Mouse (Mus musculus) midbrain, embryonic 16.5 days (tissue): ENCODE measurements around the gene Frat2. TPM values are rescaled to one million over a fixed set of nuclear protein-coding genes. Genes with fewer than 3 reads are reported as not detected.
"Not testable (repeated sequence)": the region's sequence is repeated elsewhere in the genome, so short reads cannot be mapped to it uniquely, and the experiment has no call there.

Source experiments
- ATAC-seq: fragments of 200-750 bp; cut with Nextera tagmentation; 2 replicates; pipeline ENCODE4 v1.8.0; 2017; ENCODE audit warnings: moderate TSS enrichment
- H3K27ac ChIP-seq: fragments of 300-500 bp; sonication (generic); 2 replicates; pipeline ENCODE4 v1.5.1; 2014; ENCODE audit warnings: mild to moderate bottlenecking, low read length, mixed read lengths
- H3K27me3 ChIP-seq: fragments of 300-500 bp; sonication (generic); 2 replicates; pipeline ENCODE4 v1.6.1; 2014; ENCODE audit warnings: low read depth, low read length, mixed read lengths; ENCODE audit not compliant: control insufficient read depth, insufficient read depth
- H3K36me3 ChIP-seq: fragments of 300-500 bp; sonication (generic); 2 replicates; pipeline ENCODE4 v1.6.1; 2014; ENCODE audit warnings: mild to moderate bottlenecking, low read length, moderate library complexity, mixed read lengths; ENCODE audit not compliant: control insufficient read depth, insufficient read depth
- H3K4me1 ChIP-seq: fragments of 300-500 bp; sonication (generic); 2 replicates; pipeline ENCODE4 v1.6.1; 2014; ENCODE audit warnings: mild to moderate bottlenecking, low read length, mixed read lengths; ENCODE audit not compliant: control insufficient read depth, insufficient read depth
- H3K4me2 ChIP-seq: fragments of 300-500 bp; sonication (generic); 2 replicates; pipeline ENCODE4 v1.6.1; 2014; ENCODE audit warnings: mild to moderate bottlenecking, low read length, mixed read lengths
- H3K4me3 ChIP-seq: fragments of 300-500 bp; sonication (generic); 2 replicates; pipeline ENCODE4 v1.5.1; 2014; ENCODE audit warnings: low read depth, mild to moderate bottlenecking, low read length, moderate library complexity, mixed read lengths
- H3K9ac ChIP-seq: fragments of 300-500 bp; sonication (generic); 2 replicates; pipeline ENCODE4 v1.6.1; 2014; ENCODE audit warnings: low read depth, low read length, mixed read lengths
- H3K9me3 ChIP-seq: fragments of 300-500 bp; sonication (generic); replicated peaks from 2 replicates; pipeline ENCODE4 v1.6.1; 2014; ENCODE audit warnings: mild to moderate bottlenecking, low read length, mixed read lengths; ENCODE audit not compliant: control insufficient read depth, poor library complexity, severe bottlenecking
- WGBS: fragments of 180-500 bp; shearing (Covaris S2); extraction: QIAGEN DNeasy Blood & Tissue Kit; methylation state at CpG from one replicate; pipeline ENCODE4 v1.1.7; 2014; 5-methylcytosine and 5-hydroxymethylcytosine counted together
- polyA plus RNA-seq: library from polyadenylated mRNA; unstranded; fragments of >200 nt; fragmentation: Nextera tagmentation; extraction: Ambion mirVana; gene quantifications from 2 replicates; pipeline ENCODE4 v1.2.1, GENCODE M21; 2015

The Frat2 gene
- polyA plus RNA-seq, 1 experiment from 2014 or later = 5.6 TPM

DNA sequence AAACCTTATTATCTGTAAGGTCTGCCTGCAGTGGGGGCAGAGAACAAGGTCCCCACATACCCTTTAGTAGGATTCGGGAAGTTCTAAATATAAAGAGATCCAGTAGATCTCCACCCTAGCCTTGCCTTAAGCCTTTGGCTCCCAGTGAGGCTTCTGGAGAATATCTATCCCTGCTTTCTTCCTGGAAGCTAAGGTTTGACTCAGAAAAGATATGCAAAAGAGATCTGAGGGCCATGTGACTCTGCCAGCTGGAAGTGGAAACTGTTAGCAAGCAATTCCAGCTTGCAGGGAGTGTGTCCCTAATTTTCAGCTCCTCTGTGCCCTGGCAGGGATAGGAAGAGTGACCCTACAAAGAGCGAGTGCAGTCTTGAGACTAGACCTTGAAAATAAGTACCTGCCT lies 24.4 kb upstream of the Frat2 start:
- Histone ChIP-seq H3K4me2 (no peak overlapping the region), H3K4me3 (no peak overlapping the region), H3K27me3 (no peaks in the 10 kb centered on the region), H3K4me1 (no peaks in the 10 kb centered on the region), H3K27ac (no peak overlapping the region), H3K36me3 (peaks cover 41% of the 10 kb centered on the region), H3K9me3 (no peaks in the 10 kb centered on the region), H3K9ac (no peak overlapping the region)
- 96% methylated on average over 2 of the region's 2 CpGs for WGBS
- ATAC-seq = no peak

DNA sequence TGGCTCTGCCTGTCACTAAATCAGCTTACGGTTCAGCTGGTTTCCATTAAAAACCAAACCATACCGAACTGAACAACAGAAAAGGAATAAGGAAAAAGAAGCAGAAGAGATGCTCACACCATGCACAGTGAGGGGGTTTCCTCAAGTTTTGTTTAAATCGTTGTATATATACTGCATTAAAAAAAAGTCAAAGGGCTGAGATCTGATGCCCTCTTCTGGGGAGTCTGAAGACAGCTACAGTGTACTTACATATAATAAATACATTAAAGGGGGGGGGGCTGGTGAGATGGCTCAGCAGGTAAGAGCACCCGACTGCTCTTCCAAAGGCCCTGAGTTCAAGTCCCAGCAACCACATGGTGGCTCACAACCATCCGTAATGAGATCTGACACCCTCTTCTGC lies 22.0 kb upstream of the Frat2 start:
- H3K27ac ChIP-seq, H3K4me1 ChIP-seq, H3K27me3 ChIP-seq, ATAC-seq, H3K9ac ChIP-seq, H3K4me2 ChIP-seq, H3K4me3 ChIP-seq, H3K9me3 ChIP-seq: not testable (repeated sequence)
- H3K36me3 ChIP-seq = peaks cover 48% of the 10 kb centered on the region
- 87% methylated on average over 5 of the region's 5 CpGs for WGBS

DNA sequence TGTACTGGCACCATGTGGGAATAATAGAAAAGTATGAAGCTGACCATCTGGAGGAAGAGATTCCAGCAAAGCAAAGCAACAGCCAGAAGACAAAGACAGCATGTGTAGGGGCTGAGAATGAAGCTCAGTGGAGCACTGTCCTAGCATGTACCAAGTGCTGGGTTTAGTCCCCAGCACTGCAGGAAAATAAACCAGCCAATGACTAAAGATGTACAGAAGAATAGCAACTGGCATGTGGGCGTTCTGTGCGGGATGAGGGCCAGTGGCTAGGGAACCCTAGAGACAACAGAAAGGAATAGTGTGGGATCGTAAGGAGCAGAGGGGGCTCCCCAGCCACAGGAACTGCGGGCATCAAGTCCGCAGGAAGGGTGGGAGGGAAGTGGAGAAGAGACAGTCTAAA lies 21.4 kb upstream of the Frat2 start:
- no peak overlapping the region for H3K9ac ChIP-seq
- H3K36me3 ChIP-seq = peaks cover 45% of the 10 kb centered on the region
- no peak overlapping the region for H3K4me2 ChIP-seq
- no peak overlapping the region for H3K27ac ChIP-seq
- no peaks in the 10 kb centered on the region for H3K9me3 ChIP-seq
- no peaks in the 10 kb centered on the region for H3K27me3 ChIP-seq
- H3K4me1 ChIP-seq = no peaks in the 10 kb centered on the region
- ATAC-seq = no peak
- 95% methylated on average over 5 of the region's 5 CpGs for WGBS
- no peak overlapping the region for H3K4me3 ChIP-seq

DNA sequence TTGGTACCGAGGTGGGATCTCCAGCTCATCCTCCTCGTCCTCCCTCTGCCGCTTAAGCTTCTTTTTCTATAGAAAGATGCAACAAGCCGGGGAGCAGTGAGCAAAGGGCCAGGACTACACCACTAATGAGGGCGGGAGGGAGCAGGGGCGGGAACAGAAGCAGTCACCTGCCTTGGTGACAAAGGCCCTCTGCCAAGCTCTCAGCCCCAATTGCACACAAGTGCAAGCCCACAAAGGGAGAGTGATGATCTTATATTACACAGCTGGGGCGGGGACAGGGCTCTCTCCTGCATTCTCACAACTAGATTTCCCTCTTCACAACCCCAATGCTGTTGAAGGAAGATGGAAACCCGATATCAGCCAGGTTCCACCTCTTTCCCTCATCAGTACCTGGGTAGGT lies 18.8 kb upstream of the Frat2 start:
- Histone ChIP-seq H3K4me3 (no peak overlapping the region), H3K27me3 (no peaks in the 10 kb centered on the region), H3K36me3 (peaks cover 47% of the 10 kb centered on the region), H3K9ac (no peak overlapping the region), H3K9me3 (no peaks in the 10 kb centered on the region), H3K27ac (no peak overlapping the region), H3K4me2 (no peak overlapping the region), H3K4me1 (no peaks in the 10 kb centered on the region)
- no peak for ATAC-seq
- WGBS = 88% methylated on average over 8 of the region's 8 CpGs

DNA sequence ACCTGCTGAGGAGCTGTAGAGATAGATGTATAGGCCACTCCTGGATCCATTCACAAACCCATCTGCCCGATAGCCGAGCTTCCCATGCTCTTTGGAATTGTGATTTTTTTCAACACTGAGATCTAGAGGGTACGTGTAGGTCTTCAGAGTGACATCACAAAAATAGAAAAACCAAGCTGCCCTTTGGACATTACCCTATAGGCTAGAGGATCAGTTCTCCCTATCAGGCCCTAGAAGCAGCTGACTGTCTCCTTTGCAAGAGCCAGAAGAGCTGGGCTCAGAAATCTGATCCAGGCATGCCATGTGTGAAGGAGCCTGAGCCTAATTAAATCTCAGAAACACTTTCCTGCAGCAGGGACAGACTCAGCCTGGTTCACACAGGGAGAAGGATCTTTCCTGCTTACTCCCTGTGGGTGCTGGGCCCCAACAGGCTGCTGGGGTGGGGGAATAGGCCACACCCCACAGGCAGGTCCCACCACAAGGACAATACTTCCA lies 9.9 kb upstream of the Frat2 start:
- no peak overlapping the region for H3K4me2 ChIP-seq
- 88% methylated on average over 3 of the region's 3 CpGs for WGBS
- no peak overlapping the region for H3K27ac ChIP-seq
- H3K4me1 ChIP-seq = no peaks in the 10 kb centered on the region
- H3K4me3 ChIP-seq = no peak overlapping the region
- peaks cover 9% of the 10 kb centered on the region for H3K36me3 ChIP-seq
- H3K27me3 ChIP-seq = no peaks in the 10 kb centered on the region
- ATAC-seq = no peak
- no peak overlapping the region for H3K9ac ChIP-seq
- no peaks in the 10 kb centered on the region for H3K9me3 ChIP-seq

DNA sequence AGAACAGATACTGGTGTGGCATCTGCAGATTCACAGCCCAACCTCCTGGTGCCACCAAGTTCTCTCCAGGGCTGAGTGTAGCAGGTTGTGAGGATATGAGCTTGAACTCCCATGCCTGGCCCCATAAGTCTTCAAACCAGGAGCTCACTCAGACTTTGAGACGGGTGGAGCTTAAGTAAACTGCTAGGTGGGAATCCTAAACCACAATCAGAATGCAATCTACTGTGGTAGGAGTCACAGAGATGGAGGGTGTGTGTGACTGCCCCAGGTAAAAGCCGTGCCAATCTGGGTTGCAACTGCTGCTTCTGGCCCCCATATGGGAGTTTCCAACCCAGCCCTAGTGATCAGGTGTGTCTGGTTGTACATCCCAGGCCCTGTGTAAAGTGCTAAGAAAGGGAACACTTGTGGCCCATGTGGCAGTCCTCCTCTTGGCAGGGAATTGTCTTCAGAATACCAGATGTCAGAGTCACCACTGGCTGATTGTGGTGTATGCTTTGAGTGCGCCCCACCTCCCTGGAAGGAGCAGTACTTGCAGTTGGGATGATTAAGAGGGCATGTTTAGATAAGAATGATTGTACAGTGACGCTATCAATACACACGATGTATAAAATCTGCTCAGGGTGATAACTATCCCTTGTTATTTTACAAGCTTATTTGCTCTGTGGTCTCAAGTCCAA lies 9.3 kb upstream of the Frat2 start:
- Histone ChIP-seq H3K4me1 (no peaks in the 10 kb centered on the region), H3K9me3 (no peaks in the 10 kb centered on the region), H3K4me3 (no peak overlapping the region), H3K27me3 (no peaks in the 10 kb centered on the region), H3K4me2 (no peak overlapping the region), H3K36me3 (peaks cover 5% of the 10 kb centered on the region), H3K9ac (no peak overlapping the region), H3K27ac (no peak overlapping the region)
- WGBS = 91% methylated on average over 5 of the region's 5 CpGs
- ATAC-seq = no peak

DNA sequence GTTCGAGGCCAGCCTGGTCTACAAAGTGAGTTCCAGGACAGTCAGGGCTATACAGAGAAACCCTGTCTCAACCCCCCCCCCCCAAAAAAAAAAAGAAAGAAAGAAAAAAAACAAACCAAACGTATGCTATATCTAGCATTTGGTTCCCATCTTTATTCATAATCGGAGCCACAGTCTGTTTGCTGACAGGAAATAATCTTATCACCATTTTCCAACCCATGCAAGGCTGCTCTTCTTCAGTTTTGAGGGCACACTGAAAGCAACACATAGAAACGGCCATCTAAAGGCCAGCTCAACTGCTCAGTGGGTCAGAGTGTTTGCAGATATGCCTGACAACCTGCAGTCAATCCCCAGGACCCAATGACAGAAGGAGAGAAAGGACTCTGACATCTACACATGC lies 4.5 kb upstream of the Frat2 start:
- no peak for ATAC-seq
- 92% methylated on average over 4 of the region's 4 CpGs for WGBS
- no peaks in the 10 kb centered on the region for H3K36me3 ChIP-seq

DNA sequence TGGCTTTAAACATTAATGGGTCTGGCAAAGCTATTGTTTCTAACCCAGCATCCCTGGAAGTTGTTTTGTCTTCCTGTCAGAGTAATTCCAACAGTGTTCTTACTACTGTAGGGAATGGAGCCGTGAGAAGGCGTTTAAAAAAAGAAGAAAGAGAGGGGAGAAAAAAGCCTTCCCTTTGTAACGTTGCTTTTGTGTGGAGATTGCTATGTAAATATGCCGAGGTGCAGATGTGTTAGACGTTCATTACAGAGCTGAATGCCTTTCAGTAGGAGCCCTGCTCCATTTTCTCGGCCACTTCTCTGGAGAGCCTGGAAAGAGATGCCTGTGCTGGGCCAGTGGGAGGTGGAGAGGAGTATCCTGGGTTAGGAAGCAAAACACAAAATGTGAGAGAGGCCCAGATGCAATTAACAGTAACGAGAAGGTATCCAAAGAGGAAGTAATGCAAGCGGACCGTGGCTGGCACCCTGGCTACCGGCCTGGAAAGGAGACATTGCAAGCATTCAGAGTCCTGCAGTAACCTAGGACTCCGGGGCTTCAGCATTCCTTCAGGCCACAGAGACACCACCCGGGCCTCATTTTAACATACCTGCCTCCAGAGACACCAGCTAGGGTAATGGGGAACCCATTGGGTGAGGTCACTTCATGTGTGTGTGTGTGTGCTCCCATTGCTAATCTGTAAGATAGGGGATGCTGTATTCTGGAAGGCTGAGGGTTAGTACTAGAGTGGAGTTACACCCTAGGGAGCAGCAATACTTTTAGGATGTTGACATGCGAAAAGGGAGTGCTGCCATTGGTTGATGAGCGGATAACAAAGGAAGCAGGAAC lies 3.0 kb upstream of the Frat2 start:
- peak overlapping the region; percentile 1; the same call in 1 of the 2 replicates for H3K9ac ChIP-seq
- no peaks in the 10 kb centered on the region for H3K27me3 ChIP-seq
- WGBS = 16% methylated on average over 14 of the region's 14 CpGs
- no peak overlapping the region for H3K4me3 ChIP-seq
- H3K27ac ChIP-seq = peak overlapping the region; percentile 71
- no peak for ATAC-seq
- peak overlapping the region; percentile 10; the same call in 1 of the 2 replicates for H3K4me2 ChIP-seq
- H3K36me3 ChIP-seq = no peaks in the 10 kb centered on the region
- no peaks in the 10 kb centered on the region for H3K9me3 ChIP-seq
- peaks cover 26% of the 10 kb centered on the region for H3K4me1 ChIP-seq

More for the DNA sequence above, 4.5 kb upstream of the Frat2 start:
- Histone ChIP-seq H3K4me2 (no peak overlapping the region), H3K4me3 (no peak overlapping the region), H3K9me3 (no peaks in the 10 kb centered on the region), H3K27me3 (no peaks in the 10 kb centered on the region), H3K4me1 (peaks cover 18% of the 10 kb centered on the region), H3K27ac (no peak overlapping the region), H3K9ac (no peak overlapping the region)
